Mouse (Mus musculus) heart, embryonic 16.5 days (tissue): ENCODE measurements at regions not wholly inside any gene's neighbourhood (a gene's known extent, or its start where the extent isn't known, plus 50 kb on each side); places are given as distances from the start of the nearest gene placed in this dataset.

Experiments used
- ATAC-seq: fragments of 200-750 bp; cut with Nextera tagmentation; replicated peaks from 2 replicates; pipeline ENCODE4 v1.8.0; 2017; ENCODE audit warnings: moderate number of reproducible peaks; ENCODE audit not compliant: insufficient read depth, low FRiP score; ENCODE audit errors: extremely low read depth
- H3K27ac ChIP-seq: fragments of 300-500 bp; sonication (generic); 2 replicates; pipeline ENCODE4 v1.5.1; 2014; ENCODE audit warnings: mild to moderate bottlenecking, low read length, control low read depth, moderate library complexity
- H3K27me3 ChIP-seq: fragments of 300-500 bp; sonication (generic); 2 replicates; pipeline ENCODE4 v1.6.1; 2014; ENCODE audit warnings: low read length, mixed read lengths; ENCODE audit not compliant: control insufficient read depth, insufficient read depth
- H3K36me3 ChIP-seq: fragments of 300-500 bp; sonication (generic); 2 replicates; pipeline ENCODE4 v1.6.1; 2014; ENCODE audit not compliant: control insufficient read depth, insufficient read depth
- H3K4me1 ChIP-seq: fragments of 300-500 bp; sonication (generic); 2 replicates; pipeline ENCODE4 v1.6.1; 2014; ENCODE audit warnings: low read length, mixed read lengths; ENCODE audit not compliant: control insufficient read depth, insufficient read depth
- H3K4me2 ChIP-seq: fragments of 300-500 bp; sonication (generic); 2 replicates; pipeline ENCODE4 v1.6.1; 2014; ENCODE audit warnings: low read depth, mild to moderate bottlenecking, control low read depth, low read length
- H3K4me3 ChIP-seq: fragments of 300-500 bp; sonication (generic); 2 replicates; pipeline ENCODE4 v1.5.1; 2014; ENCODE audit warnings: mild to moderate bottlenecking, control low read depth, low read length
- H3K9ac ChIP-seq: fragments of 300-500 bp; sonication (generic); 2 replicates; pipeline ENCODE4 v1.6.1; 2014; ENCODE audit warnings: low read length, control low read depth
- H3K9me3 ChIP-seq: fragments of 300-500 bp; sonication (generic); replicated peaks from 2 replicates; pipeline ENCODE4 v1.6.1; 2016; ENCODE audit warnings: low read length; ENCODE audit not compliant: control insufficient read depth
- WGBS: fragments of 180-500 bp; shearing (Covaris S2); extraction: QIAGEN DNeasy Blood & Tissue Kit; methylation state at CpG from one replicate; pipeline ENCODE4 v1.1.7; 2014; 5-methylcytosine and 5-hydroxymethylcytosine counted together

DNA sequence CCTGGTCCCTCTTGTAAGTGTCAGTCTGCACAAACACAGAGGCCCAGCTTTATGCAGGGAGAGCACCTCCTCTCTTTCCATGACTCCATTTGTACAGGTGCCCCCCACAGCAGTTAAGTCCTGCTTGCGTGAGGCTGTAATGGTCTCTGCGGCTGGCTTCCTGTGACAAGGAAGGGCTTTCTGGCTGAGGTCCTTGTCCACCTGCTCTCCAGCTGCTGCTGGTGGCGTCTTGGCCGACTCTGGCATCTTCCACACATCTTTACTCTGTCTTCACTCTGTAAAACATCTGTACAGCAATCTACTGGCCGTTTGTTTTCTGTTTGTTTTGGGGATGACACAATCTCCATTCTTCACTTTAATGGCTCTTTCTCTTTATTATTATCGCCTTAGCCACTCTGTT lies 60.8 kb downstream of the Rpusd4 start:
- Histone ChIP-seq H3K9me3 (no peaks in the 10 kb centered on the region), H3K27ac (no peak overlapping the region), H3K4me1 (peaks cover 16% of the 10 kb centered on the region), H3K27me3 (no peaks in the 10 kb centered on the region), H3K4me2 (no peak overlapping the region), H3K36me3 (no peaks in the 10 kb centered on the region), H3K9ac (no peak overlapping the region), H3K4me3 (no peak overlapping the region)
- ATAC-seq: no peak
- WGBS: 55% methylated on average over 6 of the region's 6 CpGs

DNA sequence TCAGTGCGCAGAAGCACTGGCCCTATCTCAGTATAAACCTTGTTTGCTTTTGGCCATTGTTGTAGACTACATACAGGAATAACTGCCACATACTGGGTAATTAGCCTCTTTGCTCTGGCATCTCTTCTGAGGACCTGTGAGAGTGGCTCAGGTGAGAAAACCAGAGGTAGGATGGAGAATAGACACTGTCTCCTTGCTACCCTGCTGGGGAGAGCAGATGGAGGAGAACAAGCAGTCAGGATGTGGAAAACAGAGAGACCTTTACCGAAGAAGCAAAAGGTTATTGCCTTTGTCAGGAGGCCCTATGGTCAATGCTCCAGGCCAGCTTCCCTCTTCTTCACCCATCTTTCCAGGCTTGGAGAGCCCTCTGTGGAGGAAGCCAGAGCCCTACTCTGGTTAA lies 62.7 kb downstream of the Rpusd4 start:
- Histone ChIP-seq H3K9ac (no peak overlapping the region), H3K36me3 (no peaks in the 10 kb centered on the region), H3K27me3 (no peaks in the 10 kb centered on the region), H3K4me3 (no peak overlapping the region), H3K9me3 (no peaks in the 10 kb centered on the region), H3K4me1 (peaks cover 31% of the 10 kb centered on the region), H3K4me2 (no peak overlapping the region), H3K27ac (no peak overlapping the region)
- ATAC-seq: no peak
- WGBS: 92% methylated on average over 2 of the region's 2 CpGs

DNA sequence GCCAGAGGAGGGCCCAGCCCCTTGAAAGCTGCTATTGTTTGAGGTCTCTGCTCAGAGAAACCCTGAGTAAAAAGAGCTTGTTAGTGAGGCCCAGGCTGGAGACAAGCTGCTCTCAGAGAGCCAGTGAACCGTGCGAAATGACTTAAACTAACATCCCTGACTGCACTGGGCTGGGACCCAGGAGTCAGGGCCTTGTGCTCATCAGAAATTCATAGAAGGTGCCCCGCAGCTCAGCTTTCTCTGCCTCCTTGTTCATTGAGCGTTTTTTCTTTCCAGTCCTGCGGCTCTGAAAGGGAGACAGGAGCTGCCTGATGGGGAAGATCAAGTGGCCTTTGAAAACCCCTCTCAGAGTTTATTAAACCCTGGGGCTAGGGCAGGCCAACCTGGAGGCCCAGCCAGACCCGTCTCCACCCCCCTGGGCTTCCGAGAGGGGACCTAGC lies 63.6 kb downstream of the Rpusd4 start:
- H3K4me2 ChIP-seq: no peak overlapping the region
- peaks cover 40% of the 10 kb centered on the region for H3K4me1 ChIP-seq
- no peak overlapping the region for H3K27ac ChIP-seq
- no peaks in the 10 kb centered on the region for H3K9me3 ChIP-seq
- WGBS: 60% methylated on average over 7 of the region's 7 CpGs
- no peak overlapping the region for H3K9ac ChIP-seq
- no peak for ATAC-seq
- no peak overlapping the region for H3K4me3 ChIP-seq
- H3K27me3 ChIP-seq: no peaks in the 10 kb centered on the region
- H3K36me3 ChIP-seq: no peaks in the 10 kb centered on the region

DNA sequence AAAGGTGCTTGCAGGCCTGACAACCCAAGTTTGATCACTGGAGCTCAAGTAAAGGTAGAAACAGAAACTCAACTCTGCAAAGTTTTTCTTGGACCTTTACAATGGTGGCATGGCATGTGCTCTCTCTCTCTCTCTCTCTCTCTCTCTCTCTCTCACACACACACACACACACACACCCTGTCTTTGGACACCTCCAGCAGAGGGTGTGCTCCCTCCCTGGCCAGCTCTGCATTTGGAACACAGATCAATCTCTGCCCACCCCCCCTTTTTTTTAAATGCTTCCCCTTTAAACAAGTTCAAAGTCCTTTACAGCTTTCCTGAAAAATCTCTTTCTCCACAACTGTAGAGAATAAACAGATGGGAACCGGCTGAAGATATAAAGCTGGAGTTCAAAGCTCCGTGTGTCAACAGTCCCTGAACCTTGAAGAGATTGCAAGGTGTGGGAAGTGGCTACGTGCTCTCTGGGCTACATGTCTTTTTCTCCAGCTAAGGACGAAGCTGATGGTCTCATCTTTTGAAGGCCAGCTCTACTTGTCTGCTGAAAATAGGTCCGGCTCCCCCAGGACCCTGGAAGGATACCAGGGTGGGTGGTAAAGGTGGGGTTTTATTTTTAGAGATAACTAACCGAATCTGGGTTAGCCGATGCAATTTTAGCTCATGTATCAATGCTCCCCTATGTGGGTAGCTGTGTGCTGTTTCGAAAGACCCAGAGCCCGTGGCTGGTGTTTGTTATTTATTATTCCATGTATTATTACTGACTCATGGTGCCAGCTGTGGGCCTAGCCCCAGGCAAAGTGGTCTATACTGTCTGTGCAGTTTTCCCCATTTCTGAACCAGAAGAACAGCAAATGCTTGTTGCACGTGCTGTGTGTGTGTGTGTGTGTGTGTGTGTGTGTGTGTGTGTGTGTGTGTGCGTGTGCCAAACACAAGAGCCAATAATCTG lies 65.3 kb downstream of the Rpusd4 start:
- Histone ChIP-seq H3K9me3 (no peaks in the 10 kb centered on the region), H3K27ac (peak overlapping the region; percentile 51; the same call in 1 of the 2 replicates), H3K9ac (peak overlapping the region; percentile 32; the same call in 1 of the 2 replicates), H3K27me3 (no peaks in the 10 kb centered on the region), H3K4me3 (no peak overlapping the region), H3K36me3 (no peaks in the 10 kb centered on the region), H3K4me1 (peaks cover 48% of the 10 kb centered on the region), H3K4me2 (no peak overlapping the region)
- no peak for ATAC-seq
- 55% methylated on average over 11 of the region's 11 CpGs for WGBS

DNA sequence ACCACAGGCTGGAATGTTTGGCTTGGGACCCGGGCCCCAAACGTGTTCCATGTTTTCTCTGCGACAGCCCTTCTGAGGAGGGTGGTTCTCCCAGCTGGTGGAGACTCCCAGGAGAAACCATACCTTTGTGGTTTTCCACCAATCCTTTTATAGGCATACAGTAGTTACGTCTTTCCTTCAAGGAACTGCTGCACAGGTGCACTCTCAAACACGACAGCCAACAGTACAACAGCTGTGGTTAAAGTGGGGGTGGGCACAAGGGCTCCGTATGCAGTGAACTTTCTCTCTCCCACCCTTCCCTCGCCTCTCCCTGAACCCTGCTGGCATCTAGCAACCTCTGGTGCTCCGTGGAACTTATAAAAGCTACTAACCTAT lies 66.0 kb downstream of the Rpusd4 start:
- ATAC-seq: no peak
- 67% methylated on average over 8 of the region's 8 CpGs for WGBS
- no peak overlapping the region for H3K4me2 ChIP-seq
- no peaks in the 10 kb centered on the region for H3K9me3 ChIP-seq
- H3K4me1 ChIP-seq: peaks cover 51% of the 10 kb centered on the region
- H3K9ac ChIP-seq: no peak overlapping the region
- H3K27me3 ChIP-seq: no peaks in the 10 kb centered on the region
- H3K27ac ChIP-seq: no peak overlapping the region
- H3K36me3 ChIP-seq: no peaks in the 10 kb centered on the region
- H3K4me3 ChIP-seq: no peak overlapping the region

DNA sequence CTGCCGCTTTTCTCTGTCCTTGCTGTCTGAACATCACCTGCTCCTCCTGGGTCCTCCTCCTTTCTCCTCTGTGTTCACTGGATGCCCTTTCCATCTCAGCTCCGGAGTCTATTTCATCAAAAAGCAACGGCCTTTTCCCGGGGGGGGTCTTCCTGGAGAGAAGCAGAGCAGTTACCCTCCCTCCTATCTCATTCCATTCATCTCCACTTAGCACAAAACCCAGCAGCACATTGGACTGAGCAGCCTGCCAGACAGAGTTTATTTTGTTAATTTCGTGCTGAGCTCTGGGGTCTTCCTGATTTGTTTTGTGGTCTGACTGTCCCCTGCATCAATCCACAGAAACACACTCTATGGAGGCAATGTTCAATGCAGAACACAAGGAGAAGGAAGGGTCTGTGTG lies 66.9 kb downstream of the Rpusd4 start:
- Histone ChIP-seq H3K4me2 (no peak overlapping the region), H3K4me1 (peaks cover 60% of the 10 kb centered on the region), H3K9me3 (no peaks in the 10 kb centered on the region), H3K36me3 (no peaks in the 10 kb centered on the region), H3K27me3 (no peaks in the 10 kb centered on the region), H3K27ac (peak overlapping the region; percentile 86; the same call in 1 of the 2 replicates), H3K4me3 (no peak overlapping the region), H3K9ac (no peak overlapping the region)
- ATAC-seq: no peak
- 62% methylated on average over 5 of the region's 5 CpGs for WGBS

DNA sequence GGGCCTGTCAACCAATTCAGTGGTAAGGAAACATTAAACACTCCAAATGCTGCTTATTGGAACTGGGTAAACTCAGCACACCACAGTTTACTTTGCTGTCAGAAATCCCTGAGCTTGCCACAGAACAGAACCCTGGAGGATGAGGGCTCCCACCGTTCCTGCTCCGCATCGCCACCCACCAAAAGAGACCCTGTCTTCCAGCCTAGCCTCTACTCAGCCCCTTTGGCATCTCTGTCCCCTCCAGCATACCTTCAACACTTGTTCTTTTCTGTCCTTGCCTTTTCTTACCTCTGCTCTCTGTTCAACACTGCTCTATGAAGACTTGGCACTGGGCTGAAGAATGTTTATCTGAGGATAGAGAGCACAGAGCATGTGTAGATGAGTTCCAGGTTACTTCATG lies 67.5 kb downstream of the Rpusd4 start:
- Histone ChIP-seq H3K4me2 (no peak overlapping the region), H3K9me3 (no peaks in the 10 kb centered on the region), H3K36me3 (no peaks in the 10 kb centered on the region), H3K27me3 (no peaks in the 10 kb centered on the region), H3K4me1 (peaks cover 62% of the 10 kb centered on the region), H3K27ac (peak overlapping the region; percentile 86), H3K9ac (peak overlapping the region; percentile 31; the same call in 1 of the 2 replicates), H3K4me3 (no peak overlapping the region)
- WGBS: 69% methylated on average over 3 of the region's 3 CpGs
- peak; percentile 12; the same call in 1 of the 2 replicates for ATAC-seq

DNA sequence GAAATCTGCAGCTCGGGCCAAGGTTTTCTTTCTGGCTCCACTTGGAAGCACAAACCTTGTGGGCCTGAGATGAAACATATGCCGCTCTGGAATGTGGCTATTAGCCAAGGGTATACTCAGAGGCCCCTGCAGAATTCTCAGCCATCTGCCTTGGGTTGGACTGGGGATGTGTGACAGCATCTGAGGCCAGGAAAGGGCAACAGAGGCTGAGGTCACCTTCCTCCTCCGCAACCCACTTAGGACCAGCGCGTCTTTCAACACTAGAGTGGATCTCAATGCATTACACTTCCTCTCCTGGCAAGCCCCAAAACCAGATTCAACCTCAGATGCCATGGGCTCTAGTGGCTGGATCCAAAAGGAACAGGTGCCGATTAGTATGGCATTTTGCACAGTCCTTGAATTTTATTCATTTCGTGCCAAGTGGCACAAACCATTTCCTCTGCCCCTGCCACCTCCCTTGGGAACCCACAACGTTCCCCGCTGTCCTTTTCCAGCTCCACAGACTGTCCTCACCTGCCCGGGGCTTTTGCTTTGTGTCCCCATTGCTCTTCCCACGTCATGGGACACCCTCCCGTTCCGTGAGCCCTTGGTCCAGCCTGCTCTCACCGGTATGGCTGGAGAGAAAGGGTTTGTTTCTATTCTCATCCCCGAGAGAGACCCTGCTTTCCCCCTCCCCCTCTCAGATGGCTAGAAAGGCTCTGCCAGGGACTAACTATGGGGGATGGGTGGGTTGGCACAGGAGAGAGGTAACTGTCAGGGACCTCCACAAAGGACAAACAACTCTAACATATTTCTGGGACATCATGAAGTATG lies 68.4 kb downstream of the Rpusd4 start:
- Histone ChIP-seq H3K27ac (peak overlapping the region; percentile 86), H3K27me3 (no peaks in the 10 kb centered on the region), H3K36me3 (no peaks in the 10 kb centered on the region), H3K4me3 (peak overlapping the region; percentile 4; the same call in 1 of the 2 replicates), H3K9ac (peak overlapping the region; percentile 16), H3K4me2 (peak overlapping the region; percentile 48), H3K9me3 (no peaks in the 10 kb centered on the region), H3K4me1 (peaks cover 71% of the 10 kb centered on the region)
- 17% methylated on average over 15 of the region's 15 CpGs for WGBS
- peak; percentile 84 for ATAC-seq

DNA sequence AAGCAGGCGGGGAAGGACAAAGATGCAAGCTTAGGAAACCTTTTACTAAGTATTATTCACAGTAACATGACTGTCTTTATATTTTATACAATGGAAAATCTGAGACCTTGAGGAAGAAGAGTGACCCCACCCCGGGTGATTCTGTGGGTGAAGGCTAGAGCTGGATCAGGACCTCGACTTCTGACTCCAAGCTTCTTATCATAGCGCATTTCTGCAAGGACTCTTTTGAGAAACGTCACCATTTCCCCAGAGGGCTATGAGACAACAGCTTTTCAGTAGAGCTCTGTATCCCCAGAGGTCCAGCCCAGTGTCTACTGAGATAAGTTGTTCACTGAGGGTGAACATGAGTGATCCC lies 69.0 kb downstream of the Rpusd4 start:
- H3K27me3 ChIP-seq: no peaks in the 10 kb centered on the region
- ATAC-seq: no peak
- no peak overlapping the region; the same call in 1 of the 2 replicates for H3K9ac ChIP-seq
- H3K9me3 ChIP-seq: no peaks in the 10 kb centered on the region
- H3K4me2 ChIP-seq: no peak overlapping the region; the same call in 1 of the 2 replicates
- peaks cover 77% of the 10 kb centered on the region for H3K4me1 ChIP-seq
- WGBS: 51% methylated on average over 5 of the region's 5 CpGs
- H3K36me3 ChIP-seq: no peaks in the 10 kb centered on the region
- peak overlapping the region; percentile 86 for H3K27ac ChIP-seq
- H3K4me3 ChIP-seq: no peak overlapping the region
